Mouse (Mus musculus): ENCODE results near the gene Krt90. TPM values are rescaled to one million over a fixed set of nuclear protein-coding genes. Genes with fewer than 3 reads are reported as not detected.

Gene Krt90
- not detected in 2 replicates for total RNA-seq (2015; ENCODE audit: low replicate concordance)
- total RNA-seq (2017; ENCODE audit: low replicate concordance), result not detected in 2 replicates

DNA sequence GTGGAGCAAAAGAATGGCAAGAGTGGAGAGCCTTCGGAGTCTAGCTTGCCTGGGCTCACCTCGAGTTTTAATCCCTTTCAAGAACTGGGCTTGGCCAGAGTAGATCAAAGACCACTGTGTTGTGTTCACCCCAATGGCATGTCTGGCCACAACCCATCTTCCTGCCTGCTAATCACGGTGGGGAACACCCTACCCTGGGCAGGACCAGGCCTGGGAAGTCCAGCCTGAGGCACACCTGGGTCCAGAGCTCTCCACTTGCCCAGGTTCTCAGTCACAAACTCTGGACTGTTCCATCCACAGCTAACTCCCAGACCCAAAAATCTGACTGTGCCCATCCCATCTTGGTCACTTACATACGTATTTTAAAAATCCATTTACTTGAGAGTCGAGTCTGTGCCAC lies at the start of gene Krt90:
Gene Krt90 (minus strand): TSS at position 101 of the 400 bp plus-strand sequence.
- no peak for ATAC-seq (replicated peaks; ENCODE audit: low FRiP score, poor library complexity, severe bottlenecking)

DNA sequence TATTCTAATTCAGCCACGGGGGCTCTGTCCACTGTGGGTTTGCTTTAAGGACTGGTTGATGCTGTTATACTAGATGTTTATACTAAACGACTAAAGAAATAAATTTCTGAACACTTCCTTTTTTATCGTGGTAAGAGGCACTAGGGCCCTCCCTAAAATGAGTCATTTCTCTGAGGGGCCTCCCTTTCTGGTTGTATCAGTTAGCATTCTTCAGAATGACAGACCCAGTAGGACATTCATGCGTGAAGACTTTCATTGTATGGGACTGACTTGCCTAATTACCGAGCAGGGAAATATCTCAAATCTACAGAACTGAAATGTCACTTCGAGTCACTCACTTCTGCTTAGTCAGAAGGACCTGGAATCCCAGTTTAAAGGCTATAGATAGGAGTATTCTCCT lies 36.4 kb upstream of the Krt90 start:
- ATAC-seq (replicated peaks; ENCODE audit: low FRiP score, poor library complexity, severe bottlenecking), result no peak

DNA sequence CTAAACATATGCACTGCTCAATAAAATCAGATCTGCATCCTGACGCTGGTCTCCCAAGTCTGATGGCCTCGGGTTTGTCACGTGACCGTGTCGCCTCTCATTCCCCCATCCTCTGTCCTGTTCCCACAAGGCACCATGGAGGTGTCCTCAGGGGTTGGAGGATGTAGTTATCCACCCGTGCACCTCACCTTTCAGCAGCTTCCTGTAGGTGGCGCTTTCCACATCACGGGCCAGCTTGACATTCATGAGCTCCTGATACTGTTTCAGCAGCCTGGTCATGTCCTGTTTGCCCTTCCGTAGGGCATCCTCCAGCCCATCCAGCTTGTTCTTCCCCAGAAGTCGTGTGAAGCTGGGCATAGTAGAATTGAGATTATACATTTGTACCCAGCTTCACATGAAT lies 25.5 kb upstream of the Krt90 start:
- ATAC-seq (replicated peaks; ENCODE audit: low FRiP score, poor library complexity, severe bottlenecking), result no peak

DNA sequence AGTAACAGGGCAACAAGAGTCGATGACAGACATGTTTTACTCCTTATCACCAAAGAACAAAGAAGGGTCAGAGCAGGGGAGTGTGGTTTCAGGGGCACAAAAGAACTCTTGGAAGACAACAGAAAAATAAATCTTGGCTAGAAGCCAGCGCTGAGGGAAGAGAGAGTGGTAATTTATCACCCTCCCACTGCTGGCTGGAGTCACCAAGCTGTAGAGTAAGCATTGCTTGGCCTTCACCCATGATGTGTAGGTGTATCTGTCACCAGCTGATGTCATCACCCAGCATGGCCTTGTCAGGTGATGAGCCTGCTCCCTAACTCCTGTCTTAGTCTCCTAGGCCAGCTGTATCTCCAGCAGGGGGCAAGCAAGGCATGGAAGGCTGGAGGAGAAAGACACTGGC lies 21.7 kb upstream of the Krt90 start:
- ATAC-seq (replicated peaks; ENCODE audit: low FRiP score, poor library complexity, severe bottlenecking), result no peak

DNA sequence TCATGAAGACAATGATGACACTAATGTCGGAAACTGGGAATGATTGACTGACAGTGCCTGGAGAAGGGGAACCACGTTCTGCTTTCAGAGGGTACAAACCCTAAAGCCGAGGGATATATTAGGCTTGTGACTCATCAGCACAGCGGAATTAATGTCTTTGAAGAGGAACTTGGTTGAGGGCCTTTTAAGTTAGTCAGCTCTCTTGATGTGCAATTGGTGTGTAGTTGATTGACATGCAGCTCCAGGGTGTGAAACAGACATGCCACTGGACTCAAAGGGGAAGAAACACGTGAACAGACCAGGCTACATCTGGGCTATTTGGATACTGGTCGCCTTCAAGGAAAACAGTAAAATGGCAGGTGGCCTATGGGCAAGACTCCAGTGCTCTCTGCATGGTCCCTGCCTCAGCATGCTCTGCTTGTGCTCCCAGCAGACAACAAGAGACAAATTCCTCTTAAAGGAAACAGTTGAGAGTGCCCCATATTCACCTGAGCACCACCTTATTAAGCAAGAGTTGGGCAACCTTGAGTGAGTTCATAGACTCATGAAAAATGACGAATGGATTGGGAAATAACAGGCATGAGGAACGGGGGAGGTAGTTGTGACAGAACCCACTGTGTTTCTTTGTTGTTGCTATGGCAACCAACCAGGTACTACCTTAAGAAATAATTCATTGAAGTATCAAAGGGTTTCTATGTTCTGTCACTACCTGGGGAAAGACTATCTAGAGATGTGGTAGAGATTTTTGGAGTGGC lies 20.6 kb upstream of the Krt90 start:
- no peak for ATAC-seq (replicated peaks; ENCODE audit: low FRiP score, poor library complexity, severe bottlenecking)

DNA sequence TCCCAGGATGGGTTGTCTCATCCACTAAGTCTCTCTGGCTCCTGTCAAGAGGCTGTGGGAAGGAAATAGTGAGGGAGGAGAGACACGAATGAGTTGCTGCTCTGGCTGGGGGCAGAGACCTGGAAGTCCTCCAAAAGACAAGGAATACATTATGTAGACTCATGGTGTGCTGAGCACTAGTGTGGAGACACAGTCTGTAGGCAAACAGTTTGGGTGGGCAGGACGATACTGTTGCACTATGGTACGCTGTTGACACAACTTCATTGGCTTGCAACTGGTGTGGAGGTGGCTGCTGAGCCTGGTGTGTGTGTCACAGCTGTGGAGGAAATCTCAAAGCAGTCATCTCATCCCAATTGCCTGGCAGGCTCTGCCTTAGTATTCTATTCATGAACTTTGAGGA lies 19.0 kb upstream of the Krt90 start:
- ATAC-seq (replicated peaks; ENCODE audit: low FRiP score, poor library complexity, severe bottlenecking), result no peak

DNA sequence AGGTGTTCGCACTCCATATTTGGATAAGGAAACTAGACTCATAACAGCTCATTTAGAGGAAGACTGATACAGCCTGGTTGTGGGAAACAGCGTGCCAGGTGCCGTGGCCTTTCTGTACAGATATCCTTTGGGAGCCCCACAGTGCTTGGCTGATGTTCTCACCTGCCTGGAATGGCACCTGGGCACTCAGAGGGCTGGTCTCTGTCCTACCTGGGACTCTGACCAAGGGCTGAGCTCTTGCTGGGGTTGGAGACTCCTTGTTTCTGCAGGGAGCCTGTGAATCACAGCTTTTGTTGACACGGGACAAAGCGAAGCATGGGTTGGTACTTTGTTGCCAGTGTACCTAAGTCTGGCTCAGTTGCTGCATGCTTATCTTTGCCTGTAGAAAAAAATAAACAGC lies 12.8 kb upstream of the Krt90 start:
- no peak for ATAC-seq (replicated peaks; ENCODE audit: low FRiP score, poor library complexity, severe bottlenecking)

DNA sequence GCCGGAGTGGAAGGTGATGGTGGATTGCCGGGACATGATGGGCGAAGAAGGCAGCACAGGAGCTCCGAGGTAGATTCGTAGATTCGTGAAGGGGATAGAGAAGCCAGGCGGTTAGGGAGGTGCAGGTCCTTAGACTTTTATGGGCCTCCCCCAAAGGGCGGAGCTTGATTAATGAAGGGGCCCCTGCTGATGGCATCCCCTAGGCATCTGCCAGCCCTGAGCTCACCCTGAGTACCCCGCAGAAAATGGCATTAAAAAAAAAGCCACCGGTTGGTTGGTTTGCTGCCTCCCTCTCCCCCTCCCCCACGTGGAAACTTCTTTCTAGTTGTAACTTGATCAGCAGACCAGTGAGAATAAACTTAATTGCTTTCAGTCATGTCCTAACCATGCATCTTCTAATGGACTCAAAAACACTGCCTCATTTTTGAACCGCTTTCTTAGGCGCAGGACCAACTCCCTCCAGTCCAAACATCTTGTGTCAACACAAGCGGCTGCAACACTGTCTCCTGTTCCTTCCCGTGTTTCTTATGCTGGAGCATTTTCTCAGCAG lies 11.1 kb upstream of the Krt90 start, which contains the start of gene Krt75:
Gene Krt75 (minus strand): TSS at position 109 of the 550 bp plus-strand sequence.
- no peak for ATAC-seq (replicated peaks; ENCODE audit: low FRiP score, poor library complexity, severe bottlenecking)

DNA sequence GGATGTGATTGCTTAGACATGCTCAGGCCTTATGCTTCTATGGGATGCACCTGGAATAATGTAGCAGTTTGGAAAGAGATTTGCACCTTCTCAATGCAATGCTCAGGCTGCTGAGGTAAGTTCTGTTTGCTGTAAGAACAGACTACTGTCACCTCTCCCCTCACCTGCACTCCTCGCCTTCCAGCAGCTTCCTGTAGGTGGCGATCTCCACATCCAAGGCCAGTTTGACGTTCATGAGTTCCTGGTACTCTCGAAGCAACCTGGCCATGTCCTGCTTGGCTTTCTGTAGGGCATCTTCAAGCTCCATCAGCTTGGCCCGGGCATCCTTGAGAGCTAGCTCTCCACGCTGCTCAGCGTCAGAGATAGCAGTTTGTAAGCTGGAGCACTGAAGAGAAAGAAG lies 5.0 kb upstream of the Krt90 start:
- no peak for ATAC-seq (replicated peaks; ENCODE audit: low FRiP score, poor library complexity, severe bottlenecking)

DNA sequence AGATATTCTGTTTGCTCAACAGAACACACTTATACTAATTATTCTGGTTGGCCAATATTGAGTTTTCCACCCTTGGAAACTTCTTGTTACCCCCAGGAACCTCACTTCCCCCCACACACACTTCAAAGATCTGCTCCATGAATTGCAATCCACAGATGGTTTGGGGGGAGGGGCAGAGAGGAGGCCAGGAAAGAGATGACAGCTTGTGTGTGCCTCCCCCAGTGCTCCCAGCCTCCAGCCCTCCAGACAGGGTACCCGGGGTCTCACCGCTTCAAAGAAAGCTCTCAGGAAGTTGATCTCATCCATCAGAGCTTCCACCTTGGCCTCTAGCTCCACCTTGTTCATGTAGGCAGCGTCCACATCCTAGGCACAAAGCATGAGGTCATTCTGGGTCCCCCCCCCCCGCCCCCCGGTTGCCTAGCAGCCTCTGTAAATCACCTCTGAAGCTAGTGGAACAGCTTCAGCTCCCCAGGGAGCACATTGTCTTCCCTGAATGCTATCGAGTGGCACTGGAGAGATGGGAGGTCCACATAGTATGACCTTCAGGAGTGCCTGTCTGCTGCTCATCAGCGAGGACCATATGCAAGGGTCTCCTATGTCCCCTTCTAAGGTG lies 4.6 kb downstream of the Krt90 start:
- ATAC-seq (replicated peaks; ENCODE audit: low FRiP score, poor library complexity, severe bottlenecking), result no peak

DNA sequence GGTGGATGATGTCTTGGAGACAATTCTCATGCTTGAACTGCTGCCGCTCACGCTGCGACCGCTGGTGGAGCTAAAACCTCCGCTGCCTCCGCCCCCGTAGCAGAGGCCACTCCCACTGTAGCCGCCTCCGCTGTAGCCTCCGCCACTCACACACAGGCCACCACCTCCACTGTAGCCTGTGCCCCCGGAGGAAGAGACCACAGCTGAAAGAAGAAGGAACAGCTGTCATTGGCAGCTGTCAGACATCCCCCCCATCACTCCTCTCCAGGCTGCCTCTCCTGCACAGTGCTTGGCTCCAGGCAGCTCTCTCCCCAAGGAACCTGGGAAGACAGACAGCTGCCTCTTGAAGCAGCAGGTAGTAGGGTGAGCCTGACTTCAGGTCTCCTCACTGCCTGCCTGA lies 9.6 kb downstream of the Krt90 start:
- no peak for ATAC-seq (replicated peaks; ENCODE audit: low FRiP score, poor library complexity, severe bottlenecking)

DNA sequence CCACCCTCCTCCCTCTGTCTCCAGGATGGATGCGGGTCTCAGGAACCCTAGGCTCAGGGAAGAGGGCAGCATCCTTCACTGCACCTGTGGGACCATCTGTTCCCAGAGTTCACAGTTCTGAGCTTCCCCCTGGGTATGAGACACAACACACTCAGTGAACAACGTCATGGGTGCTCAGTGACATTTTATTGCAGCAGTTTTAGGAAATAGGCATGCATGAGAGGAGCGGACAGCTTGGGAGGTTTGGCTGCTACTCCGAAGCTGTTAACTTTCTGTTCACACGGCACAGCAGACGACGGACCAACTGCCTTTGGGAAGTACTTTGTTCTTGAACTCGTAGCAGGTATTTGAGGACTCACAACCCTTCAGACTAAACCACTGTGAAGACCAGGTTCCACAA lies 10.6 kb downstream of the Krt90 start:
- no peak for ATAC-seq (replicated peaks; ENCODE audit: low FRiP score, poor library complexity, severe bottlenecking)

DNA sequence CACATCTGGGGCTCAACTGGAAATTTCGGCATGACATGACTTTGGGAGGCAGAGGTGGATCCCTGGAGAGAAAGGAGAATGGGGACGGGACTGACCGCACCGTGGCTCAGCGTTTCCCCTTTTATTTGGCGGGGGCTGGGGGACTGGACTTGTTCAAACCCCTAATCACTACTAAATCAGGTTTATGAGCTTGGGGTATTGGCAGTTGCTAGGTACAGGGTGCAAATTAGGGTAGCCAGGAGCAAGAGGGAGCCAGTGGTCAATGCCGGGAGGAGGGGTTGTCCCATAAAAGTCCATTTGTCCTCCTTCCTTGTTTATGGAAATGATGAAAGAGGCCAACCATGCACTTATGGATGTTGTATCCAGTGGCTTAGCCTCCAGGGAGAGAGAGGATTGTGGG lies 12.2 kb downstream of the Krt90 start, which contains the start of gene Krt82:
Gene Krt82 (minus strand): TSS at position 101 of the 400 bp plus-strand sequence.
- no peak for ATAC-seq (replicated peaks; ENCODE audit: low FRiP score, poor library complexity, severe bottlenecking)

DNA sequence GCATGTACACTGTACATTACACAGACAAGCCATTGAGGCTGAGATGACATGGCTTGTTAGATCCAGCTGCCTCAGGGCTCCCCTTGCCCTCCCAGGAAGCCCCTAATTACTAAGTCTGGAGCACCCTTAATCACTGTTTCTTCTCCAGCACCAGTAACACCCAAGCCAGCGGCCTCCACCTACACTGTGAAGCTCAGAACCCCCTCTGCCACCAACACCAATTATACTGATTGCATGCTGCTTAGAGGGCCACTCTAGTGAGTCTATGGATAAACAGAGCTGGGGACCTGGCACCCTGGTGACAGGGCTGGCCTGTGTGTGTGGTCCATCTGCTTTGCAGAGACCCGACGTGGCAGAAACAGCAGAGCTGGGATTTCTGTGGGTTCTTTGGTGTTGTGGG lies 18.3 kb downstream of the Krt90 start:
- ATAC-seq (replicated peaks; ENCODE audit: low FRiP score, poor library complexity, severe bottlenecking), result no peak

DNA sequence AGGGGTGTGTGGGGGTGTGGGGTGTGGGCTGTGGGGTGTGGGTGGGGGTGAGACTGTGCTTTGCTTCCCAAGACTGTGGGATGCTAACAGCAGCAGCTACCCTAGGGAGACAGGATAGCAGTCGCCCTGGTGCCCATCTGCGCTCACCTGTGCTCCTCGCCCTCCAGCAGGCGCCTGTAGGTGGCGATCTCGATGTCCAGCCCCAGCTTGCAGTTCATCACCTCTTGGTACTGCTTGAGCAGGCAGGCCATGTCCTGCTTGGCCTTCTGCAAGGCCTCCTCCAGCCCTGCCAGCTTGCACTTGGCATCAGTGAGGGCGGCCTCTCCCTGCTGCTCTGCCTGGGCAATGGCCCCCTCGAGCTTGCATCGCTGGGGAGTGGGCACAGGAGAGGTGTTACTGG lies 20.2 kb downstream of the Krt90 start:
- no peak for ATAC-seq (replicated peaks; ENCODE audit: low FRiP score, poor library complexity, severe bottlenecking)

DNA sequence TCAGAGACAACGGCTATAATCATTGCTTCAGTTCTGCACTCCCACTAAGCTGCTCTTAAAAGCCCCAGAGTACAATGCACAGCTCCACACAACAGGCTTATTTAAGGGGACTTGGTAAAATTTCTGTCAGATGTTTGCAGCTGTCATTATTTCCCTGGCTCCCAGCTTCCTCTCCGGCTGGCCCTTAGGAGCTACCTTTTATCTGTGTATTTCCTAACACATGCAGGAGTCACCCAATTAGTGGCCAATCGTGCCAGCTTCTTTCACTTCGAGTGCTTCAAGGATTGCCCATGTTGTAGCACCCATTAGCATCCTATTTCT lies 24.2 kb downstream of the Krt90 start:
- no peak for ATAC-seq (replicated peaks; ENCODE audit: low FRiP score, poor library complexity, severe bottlenecking)

DNA sequence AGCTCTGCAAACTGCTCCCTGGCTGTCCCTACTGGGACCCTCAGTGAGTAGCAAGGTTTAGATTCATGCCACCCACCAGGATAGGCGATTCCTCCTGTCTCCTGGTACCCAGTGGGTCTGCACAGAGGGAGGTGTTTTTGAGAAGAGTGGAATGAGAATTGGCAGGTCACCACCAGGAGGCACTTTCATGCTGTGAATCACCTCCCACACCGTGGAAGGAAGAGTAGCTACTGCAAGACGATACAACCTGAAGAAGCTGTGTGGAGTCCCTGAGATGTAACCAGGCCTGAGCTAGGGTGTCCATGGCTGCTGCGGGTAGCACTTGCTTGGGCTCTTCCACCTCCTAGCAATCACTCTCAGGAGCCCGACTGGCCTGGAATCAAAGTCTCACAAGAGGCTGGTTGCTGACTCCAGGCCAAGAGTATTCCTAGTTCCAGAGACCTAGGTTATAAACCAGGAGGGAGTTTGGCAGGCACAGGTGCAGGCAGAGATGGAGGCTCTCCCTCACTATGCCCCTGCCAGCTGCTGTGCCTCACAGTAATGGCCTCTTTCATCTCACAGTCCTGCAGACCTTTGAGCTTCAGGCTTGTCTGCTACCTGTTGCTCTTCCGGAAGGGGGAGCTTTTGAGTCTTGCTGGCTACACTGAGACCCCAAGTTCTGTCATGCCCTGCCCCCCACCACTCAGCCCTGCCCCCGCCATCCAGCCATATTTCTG lies 24.7 kb downstream of the Krt90 start:
- ATAC-seq (replicated peaks; ENCODE audit: low FRiP score, poor library complexity, severe bottlenecking), result no peak

DNA sequence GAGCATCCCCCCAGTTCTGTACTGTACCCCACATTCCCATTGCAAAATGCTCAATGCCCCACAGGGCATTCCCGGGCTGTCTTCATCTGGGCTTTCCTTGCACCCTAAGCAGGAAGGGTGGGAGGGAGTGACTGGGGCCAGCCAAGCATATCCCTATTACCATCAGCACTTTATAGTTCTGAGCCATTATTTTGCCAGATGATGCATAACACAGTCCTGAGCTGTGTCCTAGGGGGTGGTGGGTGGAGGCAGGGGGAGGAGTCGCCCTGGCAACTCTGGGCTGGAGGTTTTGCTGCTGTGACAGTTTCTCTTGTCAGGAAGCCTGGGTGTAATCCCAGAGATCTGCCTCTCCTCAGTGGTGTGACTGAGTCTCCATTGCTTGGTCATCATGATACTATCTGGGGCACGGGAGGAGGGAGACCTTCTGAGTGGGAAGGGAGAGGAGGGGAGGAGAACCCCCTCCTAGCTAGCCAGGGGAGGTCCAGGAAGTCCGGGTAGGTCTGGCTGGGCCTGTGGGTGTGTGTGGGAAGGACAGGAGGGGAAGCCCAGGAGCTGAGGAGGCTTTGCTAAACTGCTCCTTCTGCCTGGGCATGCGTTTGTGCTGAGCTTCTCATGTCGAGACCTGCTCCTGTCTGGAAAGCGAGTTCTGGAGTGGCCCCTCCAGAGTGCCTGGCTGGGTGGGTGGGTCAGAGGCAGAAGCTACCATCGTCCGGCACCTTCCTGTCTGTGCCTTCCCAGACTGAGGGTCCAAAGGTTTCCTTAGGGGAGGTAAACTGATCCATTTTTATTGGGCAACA lies 26.5 kb downstream of the Krt90 start:
- ATAC-seq (replicated peaks; ENCODE audit: low FRiP score, poor library complexity, severe bottlenecking), result no peak

DNA sequence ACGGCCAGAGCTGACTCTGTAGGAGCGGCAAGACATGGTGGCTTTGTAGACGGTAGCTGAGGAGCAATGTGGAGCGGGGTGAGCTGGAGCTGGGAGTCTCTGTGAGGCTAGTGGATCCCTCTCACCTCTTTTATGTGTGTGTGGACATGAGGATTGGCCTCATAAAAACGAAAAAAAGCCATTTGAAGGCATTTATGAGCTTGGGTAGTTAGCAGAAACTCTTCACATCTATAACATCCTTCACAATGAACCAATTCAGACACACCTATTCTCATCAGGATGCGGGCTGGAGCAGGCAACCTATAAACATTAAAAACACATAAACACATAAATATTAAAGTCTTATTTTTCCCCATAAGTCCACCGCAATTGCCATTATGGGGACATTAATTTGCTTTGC lies 30.0 kb downstream of the Krt90 start, which contains the start of gene Krt84:
Gene Krt84 (minus strand): TSS at position 101 of the 400 bp plus-strand sequence.
- no peak for ATAC-seq (replicated peaks; ENCODE audit: low FRiP score, poor library complexity, severe bottlenecking)

All from erythroid progenitor cell, adult 5-6 weeks (primary cell).